Mouse (Mus musculus): ENCODE measurements around the gene Bcl2. TPM values are rescaled to one million over a fixed set of nuclear protein-coding genes. Genes with fewer than 3 reads are reported as not detected.

Bcl2 gene
- total and polyA plus RNA-seq, 2 experiments from 2014 or later: 9.8 to 13.1 TPM

DNA sequence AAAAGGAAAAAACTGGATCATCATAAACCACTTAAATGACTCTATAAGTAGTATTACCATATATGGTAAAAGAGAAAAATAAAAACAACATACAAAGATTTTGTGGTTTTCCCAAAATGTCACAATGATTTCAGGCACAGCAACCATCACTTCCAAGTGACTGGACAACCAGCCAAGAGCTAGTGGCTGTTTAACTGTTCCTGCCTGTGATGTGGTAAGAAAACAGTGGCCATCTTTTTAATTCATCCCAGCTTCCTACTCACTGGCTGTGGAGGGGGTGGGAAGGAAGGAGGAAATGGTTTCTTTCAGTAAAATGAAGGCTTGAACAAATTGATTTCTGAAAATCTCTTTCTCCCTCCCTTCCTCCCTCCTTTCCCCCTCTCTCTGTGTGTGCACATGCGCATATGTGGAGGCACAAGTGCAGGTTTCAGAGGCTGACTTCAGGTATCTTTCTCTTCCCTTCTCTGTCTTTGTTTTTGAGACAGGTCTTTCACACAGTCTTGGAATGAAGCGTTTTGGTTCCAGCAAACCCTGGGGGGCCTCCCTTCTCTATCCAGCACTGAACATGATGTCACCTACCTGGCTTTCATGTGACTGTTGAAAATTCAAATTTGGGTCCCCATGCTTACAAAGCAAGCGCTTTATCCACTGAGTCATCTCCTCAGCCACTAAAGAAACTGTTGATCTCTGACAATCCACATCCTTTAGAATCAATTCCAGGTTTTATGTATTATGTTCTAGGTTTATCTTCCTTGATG, 93.7 kb downstream of the Bcl2 start:
- WGBS: 75% methylated on average over 3 of the region's 3 CpGs
- no peaks in the 10 kb centered on the region for H3K27me3 ChIP-seq (ENCODE audit: insufficient read depth, low read length)
- no peaks in the 10 kb centered on the region for H3K9me3 ChIP-seq (ENCODE audit: low read length)
- no peak for TF ChIP-seq CTCF (IDR thresholded peaks at IDR 0.05; ENCODE audit: low read depth)
- no peak for DNase-seq (ENCODE audit: low spot score)
- ATAC-seq: no peak
- H3K36me3 ChIP-seq (ENCODE audit: insufficient read depth, low read length): no peaks in the 10 kb centered on the region
- H3K27ac ChIP-seq: no peak overlapping the region
- no peak overlapping the region for H3K4me3 ChIP-seq (ENCODE audit: low read length)
- H3K4me1 ChIP-seq (ENCODE audit: insufficient read depth, low read length): 0 out of 2 replicates have a peak, but pooled peaks cover 5% of the 10 kb centered on the region
- no peak overlapping the region for H3K9ac ChIP-seq (replicated peaks; ENCODE audit: low read length)
- no peak overlapping the region for H3K4me2 ChIP-seq (ENCODE audit: low read depth, low read length)

DNA sequence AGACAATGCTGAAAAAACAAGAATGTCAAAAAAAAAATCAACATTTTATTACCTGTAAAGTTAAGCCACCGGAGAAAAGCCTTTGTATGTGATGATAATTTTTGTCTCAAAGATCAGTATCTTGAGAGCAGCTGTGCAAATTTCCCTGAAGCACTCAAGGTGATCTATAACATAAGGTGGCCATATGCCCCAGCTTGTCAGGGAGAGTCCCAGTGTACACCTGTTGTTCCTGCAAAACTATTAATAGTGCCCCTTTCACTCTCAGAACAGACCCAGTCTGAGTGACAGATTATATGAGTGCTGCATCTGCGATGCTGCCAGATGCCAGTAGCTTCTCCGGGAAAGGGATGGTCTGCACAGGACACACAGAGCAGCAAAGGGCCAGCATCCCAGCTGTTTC, 95.3 kb downstream of the Bcl2 start:
- no peak for ATAC-seq

DNA sequence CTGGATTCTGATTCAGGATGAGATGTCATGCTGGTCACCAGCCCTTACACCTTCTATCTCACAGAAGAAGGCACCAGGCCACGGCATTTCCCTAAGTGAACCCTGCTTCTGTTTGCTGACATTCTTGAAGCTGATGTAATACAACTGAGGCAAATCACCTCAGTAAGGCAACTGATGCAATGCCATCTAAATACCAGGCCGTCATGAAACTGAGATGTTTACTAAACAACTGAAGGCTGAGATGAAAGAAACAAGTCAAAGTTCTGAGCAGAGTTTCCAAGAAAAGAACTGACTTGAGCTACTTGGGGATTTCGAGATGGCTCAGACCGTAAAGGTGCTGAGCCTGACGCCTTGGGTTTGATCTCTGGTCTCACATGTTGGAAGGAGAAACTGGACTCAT, 97.1 kb downstream of the Bcl2 start:
- H3K27ac ChIP-seq: no peak overlapping the region
- WGBS: 91% methylated on average over 5 of the region's 5 CpGs
- no peak for ATAC-seq

More for the DNA sequence above, 95.3 kb downstream of the Bcl2 start:
- DNase-seq (ENCODE audit: low spot score): no peak
- Histone ChIP-seq H3K9ac (replicated peaks; ENCODE audit: low read length) (no peak overlapping the region), H3K27me3 (ENCODE audit: insufficient read depth, low read length) (no peaks in the 10 kb centered on the region), H3K4me3 (ENCODE audit: low read length) (no peak overlapping the region), H3K36me3 (ENCODE audit: insufficient read depth, low read length) (no peaks in the 10 kb centered on the region), H3K4me1 (ENCODE audit: insufficient read depth, low read length) (0 out of 2 replicates have a peak, but pooled peaks cover 5% of the 10 kb centered on the region), H3K4me2 (ENCODE audit: low read depth, low read length) (no peak overlapping the region), H3K9me3 (ENCODE audit: low read length) (no peaks in the 10 kb centered on the region), H3K27ac (no peak overlapping the region)
- 77% methylated on average over 3 of the region's 3 CpGs for WGBS
- TF ChIP-seq CTCF (IDR thresholded peaks at IDR 0.05; ENCODE audit: low read depth): no peak

DNA sequence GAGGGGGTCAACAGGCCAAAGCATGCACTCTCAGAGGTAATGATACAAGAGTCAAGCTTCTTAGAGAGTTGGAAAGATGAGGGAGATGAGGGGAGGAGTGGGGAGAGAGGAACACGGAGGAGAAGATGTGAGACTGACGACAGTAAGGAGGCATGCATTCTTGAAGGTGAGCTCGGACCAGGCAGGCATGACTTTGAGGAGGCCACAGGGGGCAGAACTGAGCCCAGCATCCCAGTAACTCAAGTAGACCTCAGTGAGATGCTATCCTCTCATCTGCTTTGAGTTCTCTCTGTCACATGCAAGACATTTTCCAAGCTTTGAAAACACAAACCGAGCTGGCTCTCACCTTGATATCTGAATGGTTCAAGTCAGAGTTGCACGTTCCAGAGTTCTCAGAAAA, 100.7 kb downstream of the Bcl2 start:
- Histone ChIP-seq H3K9ac (replicated peaks; ENCODE audit: low read length) (no peak overlapping the region), H3K9me3 (ENCODE audit: low read length) (no peaks in the 10 kb centered on the region), H3K4me3 (ENCODE audit: low read length) (no peak overlapping the region), H3K4me2 (ENCODE audit: low read depth, low read length) (no peak overlapping the region), H3K4me1 (ENCODE audit: insufficient read depth, low read length) (peaks cover 9% of the 10 kb centered on the region; the same call in 1 of the 2 replicates), H3K27me3 (ENCODE audit: insufficient read depth, low read length) (no peaks in the 10 kb centered on the region), H3K36me3 (ENCODE audit: insufficient read depth, low read length) (no peaks in the 10 kb centered on the region), H3K27ac (no peak overlapping the region)
- TF ChIP-seq CTCF (IDR thresholded peaks at IDR 0.05; ENCODE audit: low read depth): 0 out of 2 replicates have a peak, but pooled peaks have one; percentile 14
- DNase-seq (ENCODE audit: low spot score): no peak
- ATAC-seq: no peak
- WGBS: 84% methylated on average over 5 of the region's 5 CpGs

More for the DNA sequence above, 97.1 kb downstream of the Bcl2 start:
- 0 out of 2 replicates have a peak, but pooled peaks cover 5% of the 10 kb centered on the region for H3K4me1 ChIP-seq (ENCODE audit: insufficient read depth, low read length)
- no peak overlapping the region for H3K4me2 ChIP-seq (ENCODE audit: low read depth, low read length)
- H3K9me3 ChIP-seq (ENCODE audit: low read length): no peaks in the 10 kb centered on the region
- no peaks in the 10 kb centered on the region for H3K27me3 ChIP-seq (ENCODE audit: insufficient read depth, low read length)
- no peak for DNase-seq (ENCODE audit: low spot score)
- no peak overlapping the region for H3K9ac ChIP-seq (replicated peaks; ENCODE audit: low read length)
- TF ChIP-seq CTCF (IDR thresholded peaks at IDR 0.05; ENCODE audit: low read depth): no peak
- no peak overlapping the region for H3K4me3 ChIP-seq (ENCODE audit: low read length)
- no peaks in the 10 kb centered on the region for H3K36me3 ChIP-seq (ENCODE audit: insufficient read depth, low read length)

DNA sequence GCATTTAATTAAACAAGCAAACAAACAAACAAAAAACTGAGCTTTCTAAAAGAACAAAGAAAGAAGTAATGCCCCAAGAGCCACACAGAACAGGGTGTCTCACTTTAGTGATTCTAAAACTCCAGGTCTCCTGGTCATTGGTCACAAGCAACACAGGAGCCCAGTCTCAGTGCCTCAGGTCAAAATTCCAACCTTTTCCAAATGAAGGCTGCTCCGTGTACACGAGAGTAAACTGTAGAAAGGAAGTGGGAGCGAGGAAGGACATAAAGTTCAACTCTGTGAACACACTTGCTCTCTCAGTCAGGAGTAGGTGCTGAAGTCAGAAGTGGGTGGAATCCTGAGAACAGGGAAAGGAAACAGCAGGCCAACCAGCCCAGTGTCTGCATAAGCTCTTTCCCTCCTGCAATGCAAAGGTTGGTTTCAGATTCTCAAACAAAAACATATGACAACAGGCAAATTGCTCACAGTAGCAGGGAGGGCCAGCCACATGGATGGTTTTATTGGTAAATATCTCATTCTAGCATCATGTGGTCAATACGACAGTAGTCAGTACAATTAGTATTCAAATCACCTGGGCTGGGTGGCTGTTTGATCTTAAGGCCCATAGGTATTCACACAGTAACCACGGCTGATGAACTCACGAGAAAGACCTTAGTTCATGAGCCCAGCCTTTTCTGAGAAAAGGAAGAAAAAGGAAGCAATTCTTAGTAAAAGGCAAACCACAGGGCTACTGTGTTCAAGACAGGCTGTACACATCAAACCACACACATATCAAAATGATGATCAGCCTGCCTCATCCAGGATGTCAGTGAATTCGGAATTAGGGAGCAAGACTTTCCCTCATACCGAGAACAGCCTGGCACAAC, 101.7 kb downstream of the Bcl2 start:
- DNase-seq (ENCODE audit: low spot score) (no peak), ATAC-seq (no peak)
- WGBS: 81% methylated on average over 8 of the region's 8 CpGs
- Histone ChIP-seq H3K27ac (no peak overlapping the region), H3K4me3 (ENCODE audit: low read length) (no peak overlapping the region), H3K4me1 (ENCODE audit: insufficient read depth, low read length) (peaks cover 4% of the 10 kb centered on the region; the same call in 1 of the 2 replicates), H3K4me2 (ENCODE audit: low read depth, low read length) (no peak overlapping the region), H3K36me3 (ENCODE audit: insufficient read depth, low read length) (no peaks in the 10 kb centered on the region), H3K9ac (replicated peaks; ENCODE audit: low read length) (no peak overlapping the region), H3K27me3 (ENCODE audit: insufficient read depth, low read length) (no peaks in the 10 kb centered on the region), H3K9me3 (ENCODE audit: low read length) (no peaks in the 10 kb centered on the region)
- TF ChIP-seq CTCF (IDR thresholded peaks at IDR 0.05; ENCODE audit: low read depth): no peak

DNA sequence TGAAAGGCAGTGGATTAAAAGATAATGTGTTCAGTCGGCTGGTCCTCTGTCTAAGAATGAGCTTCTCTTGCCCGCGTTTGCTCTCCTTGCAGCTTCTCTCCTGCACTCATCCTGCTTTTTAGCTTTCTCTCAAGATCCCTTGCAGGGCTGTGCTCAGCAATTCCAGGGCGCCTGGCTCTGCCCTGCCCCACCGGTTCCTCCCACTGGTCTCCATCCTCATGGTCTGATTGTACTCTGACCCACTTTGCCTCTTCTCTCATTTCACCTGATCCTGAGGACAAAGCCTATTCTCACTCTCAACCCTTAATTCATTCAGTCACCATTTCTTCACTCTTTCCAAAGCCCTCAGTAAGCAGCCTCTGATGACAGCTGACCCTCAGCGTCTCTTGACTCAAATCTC, 102.8 kb downstream of the Bcl2 start:
- 79% methylated on average over 6 of the region's 6 CpGs for WGBS
- Histone ChIP-seq H3K27me3 (ENCODE audit: insufficient read depth, low read length) (no peaks in the 10 kb centered on the region), H3K27ac (no peak overlapping the region), H3K36me3 (ENCODE audit: insufficient read depth, low read length) (no peaks in the 10 kb centered on the region), H3K9ac (replicated peaks; ENCODE audit: low read length) (no peak overlapping the region), H3K4me2 (ENCODE audit: low read depth, low read length) (no peak overlapping the region), H3K4me1 (ENCODE audit: insufficient read depth, low read length) (peaks cover 4% of the 10 kb centered on the region; the same call in 1 of the 2 replicates), H3K4me3 (ENCODE audit: low read length) (no peak overlapping the region), H3K9me3 (ENCODE audit: low read length) (no peaks in the 10 kb centered on the region)
- TF ChIP-seq CTCF (IDR thresholded peaks at IDR 0.05; ENCODE audit: low read depth): no peak
- no peak for DNase-seq (ENCODE audit: low spot score)
- no peak for ATAC-seq

All from hindbrain, postnatal 0 days (tissue).